Mouse (Mus musculus): ENCODE results near the gene Olfr1221. TPM values are rescaled to one million over a fixed set of nuclear protein-coding genes. Genes with fewer than 3 reads are reported as not detected.

Gene Olfr1221
- total and polyA plus RNA-seq, 3 experiments: not detected

GRCm38 (mm10) chr2:89081487-89081886 is 35.6 kb downstream of the Olfr1221 start:
- H3K4me3 ChIP-seq (ENCODE audit: control insufficient read depth in 1 of 2, insufficient read depth in 1 of 2, low read depth in 2 of 2, low read length in 2 of 2): no peak overlapping the region
- DNase-seq (ENCODE audit: low read depth, low spot score): no peak
- H3K79me2 ChIP-seq (ENCODE audit: control insufficient read depth, insufficient read depth, low read length, poor library complexity): no peaks in the 10 kb centered on the region
- no peaks in the 10 kb centered on the region; a peak in 1 of 4 replicates for H3K4me1 ChIP-seq (ENCODE audit: control insufficient read depth in 1 of 2, insufficient read depth in 2 of 2, low read length in 2 of 2)
- no peak overlapping the region for H3K9ac ChIP-seq (ENCODE audit: control insufficient read depth, low read depth, low read length, poor library complexity, severe bottlenecking)
- TF ChIP-seq GATA1 (IDR thresholded peaks at IDR 0.05; ENCODE audit: low read depth, low read length) (peak; percentile 20; the same call in 1 of the 2 replicates), ELF1 (IDR thresholded peaks at IDR 0.05; ENCODE audit: low read depth, low read length) (no peak), TCF12 (IDR thresholded peaks at IDR 0.05; ENCODE audit: low read depth, low read length) (peak; percentile 73; the same call in 1 of the 2 replicates), EP300 (IDR thresholded peaks at IDR 0.05; ENCODE audit: low read depth in 1 of 2, low read length in 2 of 2) (peak; percentile 54 to 73; a peak in 2 of 4 replicates)
- no peaks in the 10 kb centered on the region for H3K27me3 ChIP-seq (ENCODE audit: control insufficient read depth in 1 of 2, insufficient read depth in 2 of 2, low read length in 2 of 2)
- no peaks in the 10 kb centered on the region; a peak in 1 of 4 replicates for H3K36me3 ChIP-seq (ENCODE audit: control insufficient read depth in 1 of 2, insufficient read depth in 2 of 2, low read length in 2 of 2)
- H3K27ac ChIP-seq (ENCODE audit: control insufficient read depth, low read depth, low read length): no peak overlapping the region
- H3K9me3 ChIP-seq (replicated peaks; ENCODE audit: insufficient read depth, low read length): no peaks in the 10 kb centered on the region

GRCm38 (mm10) chr2:89061087-89061486 is 56.0 kb downstream of the Olfr1221 start, which contains the start of gene Olfr1218:
Gene Olfr1218, minus strand, starts transcription at chr2:89061187.
- H3K36me3 ChIP-seq (ENCODE audit: control insufficient read depth in 1 of 2, insufficient read depth in 2 of 2, low read length in 2 of 2): no peaks in the 10 kb centered on the region
- no peaks in the 10 kb centered on the region for H3K27me3 ChIP-seq (ENCODE audit: control insufficient read depth in 1 of 2, insufficient read depth in 2 of 2, low read length in 2 of 2)
- DNase-seq (ENCODE audit: low read depth, low spot score): no peak
- no peak within 1 kb of the TSS for H3K27ac ChIP-seq (ENCODE audit: control insufficient read depth, low read depth, low read length)
- H3K9me3 ChIP-seq (replicated peaks; ENCODE audit: insufficient read depth, low read length): no peaks in the 10 kb centered on the region
- H3K9ac ChIP-seq (ENCODE audit: control insufficient read depth, low read depth, low read length, poor library complexity, severe bottlenecking): no peak within 1 kb of the TSS
- H3K4me1 ChIP-seq (ENCODE audit: control insufficient read depth in 1 of 2, insufficient read depth in 2 of 2, low read length in 2 of 2): no peaks in the 10 kb centered on the region
- TF ChIP-seq RAD21 (IDR thresholded peaks at IDR 0.05; ENCODE audit: low read depth, low read length) (no peak), TAL1 (IDR thresholded peaks at IDR 0.05; ENCODE audit: low read length) (no peak), USF1 (IDR thresholded peaks at IDR 0.05; ENCODE audit: low read depth, low read length) (no peak), NRF1 (IDR thresholded peaks at IDR 0.05; ENCODE audit: insufficient read depth, low read depth, low read length, poor library complexity, severe bottlenecking) (no peak), SMC3 (IDR thresholded peaks at IDR 0.05; ENCODE audit: low read depth, low read length) (no peak), POLR2AphosphoS2 (IDR thresholded peaks at IDR 0.05; ENCODE audit: low read length) (no peak), POLR2AphosphoS5 (IDR thresholded peaks at IDR 0.05; ENCODE audit: borderline replicate concordance, low read depth, low read length) (no peak)
- H3K4me3 ChIP-seq (ENCODE audit: control insufficient read depth in 1 of 2, insufficient read depth in 1 of 2, low read depth in 2 of 2, low read length in 2 of 2): no peak within 1 kb of the TSS
- H3K79me2 ChIP-seq (ENCODE audit: control insufficient read depth, insufficient read depth, low read length, poor library complexity): no peaks in the 10 kb centered on the region

Other genes starting within 250 kb of the Olfr1221 start
- gene Olfr1208, start 215.0 kb downstream of the Olfr1221 start, total RNA-seq (2012; rRNA removed): not detected in 2 replicates
- not detected for gene Olfr1208, start 215.0 kb downstream of the Olfr1221 start, polyA plus RNA-seq (2012; ENCODE audit: insufficient read depth in 1 of 2, insufficient read length in 2 of 2, low read depth in 1 of 2, low replicate concordance in 2 of 2, missing spikeins in 1 of 2)
- not detected in 2 replicates for gene Olfr1209, start 202.1 kb downstream of the Olfr1221 start, total RNA-seq (2012; rRNA removed)
- gene Olfr1209, start 202.1 kb downstream of the Olfr1221 start, polyA plus RNA-seq (2012; ENCODE audit: insufficient read depth in 1 of 2, insufficient read length in 2 of 2, low read depth in 1 of 2, low replicate concordance in 2 of 2, missing spikeins in 1 of 2): not detected
- gene Olfr1211, start 179.2 kb downstream of the Olfr1221 start, total RNA-seq (2012; rRNA removed): not detected in 2 replicates
- gene Olfr1211, start 179.2 kb downstream of the Olfr1221 start, polyA plus RNA-seq (2012; ENCODE audit: insufficient read depth in 1 of 2, insufficient read length in 2 of 2, low read depth in 1 of 2, low replicate concordance in 2 of 2, missing spikeins in 1 of 2): not detected
- not detected in 2 replicates for gene Olfr1212, start 163.3 kb downstream of the Olfr1221 start, total RNA-seq (2012; rRNA removed)
- not detected for gene Olfr1212, start 163.3 kb downstream of the Olfr1221 start, polyA plus RNA-seq (2012; ENCODE audit: insufficient read depth in 1 of 2, insufficient read length in 2 of 2, low read depth in 1 of 2, low replicate concordance in 2 of 2, missing spikeins in 1 of 2)
- not detected in 2 replicates for gene Gm13762, start 137.0 kb downstream of the Olfr1221 start, total RNA-seq (2012; rRNA removed)
- gene Gm13762, start 137.0 kb downstream of the Olfr1221 start, polyA plus RNA-seq (2012; ENCODE audit: insufficient read depth in 1 of 2, insufficient read length in 2 of 2, low read depth in 1 of 2, low replicate concordance in 2 of 2, missing spikeins in 1 of 2): not detected
- gene Olfr1214, start 124.6 kb downstream of the Olfr1221 start, total RNA-seq (2012; rRNA removed): not detected in 2 replicates
- not detected for gene Olfr1214, start 124.6 kb downstream of the Olfr1221 start, polyA plus RNA-seq (2012; ENCODE audit: insufficient read depth in 1 of 2, insufficient read length in 2 of 2, low read depth in 1 of 2, low replicate concordance in 2 of 2, missing spikeins in 1 of 2)
- not detected in 2 replicates for gene Olfr1215, start 110.3 kb downstream of the Olfr1221 start, total RNA-seq (2012; rRNA removed)
- gene Olfr1215, start 110.3 kb downstream of the Olfr1221 start, polyA plus RNA-seq (2012; ENCODE audit: insufficient read depth in 1 of 2, insufficient read length in 2 of 2, low read depth in 1 of 2, low replicate concordance in 2 of 2, missing spikeins in 1 of 2): not detected
- gene Olfr1216, start 98.9 kb downstream of the Olfr1221 start, total RNA-seq (2012; rRNA removed): not detected in 2 replicates
- gene Olfr1216, start 98.9 kb downstream of the Olfr1221 start, polyA plus RNA-seq (2012; ENCODE audit: insufficient read depth in 1 of 2, insufficient read length in 2 of 2, low read depth in 1 of 2, low replicate concordance in 2 of 2, missing spikeins in 1 of 2): not detected
- gene Olfr1217, start 85.2 kb downstream of the Olfr1221 start, total RNA-seq (2012; rRNA removed): not detected in 2 replicates
- gene Olfr1217, start 85.2 kb downstream of the Olfr1221 start, polyA plus RNA-seq (2012; ENCODE audit: insufficient read depth in 1 of 2, insufficient read length in 2 of 2, low read depth in 1 of 2, low replicate concordance in 2 of 2, missing spikeins in 1 of 2): under 1 TPM in 1 of 2 experiments, not detected in 1; 0.03 TPM
- not detected in 2 replicates for gene Olfr1218, start 56.1 kb downstream of the Olfr1221 start, total RNA-seq (2012; rRNA removed)
- gene Olfr1218, start 56.1 kb downstream of the Olfr1221 start, polyA plus RNA-seq (2012; ENCODE audit: insufficient read depth in 1 of 2, insufficient read length in 2 of 2, low read depth in 1 of 2, low replicate concordance in 2 of 2, missing spikeins in 1 of 2): not detected
- not detected in 2 replicates for gene Olfr1219, start 33.8 kb downstream of the Olfr1221 start, total RNA-seq (2012; rRNA removed)
- gene Olfr1219, start 33.8 kb downstream of the Olfr1221 start, polyA plus RNA-seq (2012; ENCODE audit: insufficient read depth in 1 of 2, insufficient read length in 2 of 2, low read depth in 1 of 2, low replicate concordance in 2 of 2, missing spikeins in 1 of 2): not detected
- not detected in 2 replicates for gene Olfr1220, start 10.4 kb downstream of the Olfr1221 start, total RNA-seq (2012; rRNA removed)
- not detected for gene Olfr1220, start 10.4 kb downstream of the Olfr1221 start, polyA plus RNA-seq (2012; ENCODE audit: insufficient read depth in 1 of 2, insufficient read length in 2 of 2, low read depth in 1 of 2, low replicate concordance in 2 of 2, missing spikeins in 1 of 2)
- gene Olfr1222, start 15.8 kb upstream of the Olfr1221 start, total RNA-seq (2012; rRNA removed): not detected in 2 replicates
- gene Olfr1222, start 15.8 kb upstream of the Olfr1221 start, polyA plus RNA-seq (2012; ENCODE audit: insufficient read depth in 1 of 2, insufficient read length in 2 of 2, low read depth in 1 of 2, low replicate concordance in 2 of 2, missing spikeins in 1 of 2): not detected
- gene Olfr1223, start 34.3 kb upstream of the Olfr1221 start, total RNA-seq (2012; rRNA removed): not detected in 2 replicates
- not detected for gene Olfr1223, start 34.3 kb upstream of the Olfr1221 start, polyA plus RNA-seq (2012; ENCODE audit: insufficient read depth in 1 of 2, insufficient read length in 2 of 2, low read depth in 1 of 2, low replicate concordance in 2 of 2, missing spikeins in 1 of 2)
- not detected in 2 replicates for gene Olfr1224-ps1, start 46.8 kb upstream of the Olfr1221 start, total RNA-seq (2012; rRNA removed)
- not detected for gene Olfr1224-ps1, start 46.8 kb upstream of the Olfr1221 start, polyA plus RNA-seq (2012; ENCODE audit: insufficient read depth in 1 of 2, insufficient read length in 2 of 2, low read depth in 1 of 2, low replicate concordance in 2 of 2, missing spikeins in 1 of 2)
- gene Olfr1225, start 57.4 kb upstream of the Olfr1221 start, total RNA-seq (2012; rRNA removed): not detected in 2 replicates
- gene Olfr1225, start 57.4 kb upstream of the Olfr1221 start, polyA plus RNA-seq (2012; ENCODE audit: insufficient read depth in 1 of 2, insufficient read length in 2 of 2, low read depth in 1 of 2, low replicate concordance in 2 of 2, missing spikeins in 1 of 2): not detected
- gene Olfr1226, start 82.8 kb upstream of the Olfr1221 start, total RNA-seq (2012; rRNA removed): not detected in 2 replicates
- gene Olfr1226, start 82.8 kb upstream of the Olfr1221 start, polyA plus RNA-seq (2012; ENCODE audit: insufficient read depth in 1 of 2, insufficient read length in 2 of 2, low read depth in 1 of 2, low replicate concordance in 2 of 2, missing spikeins in 1 of 2): not detected
- not detected in 2 replicates for gene Olfr1228, start 136.8 kb upstream of the Olfr1221 start, total RNA-seq (2012; rRNA removed)
- not detected for gene Olfr1228, start 136.8 kb upstream of the Olfr1221 start, polyA plus RNA-seq (2012; ENCODE audit: insufficient read depth in 1 of 2, insufficient read length in 2 of 2, low read depth in 1 of 2, low replicate concordance in 2 of 2, missing spikeins in 1 of 2)
- not detected in 2 replicates for gene Olfr1229, start 170.7 kb upstream of the Olfr1221 start, total RNA-seq (2012; rRNA removed)
- gene Olfr1229, start 170.7 kb upstream of the Olfr1221 start, polyA plus RNA-seq (2012; ENCODE audit: insufficient read depth in 1 of 2, insufficient read length in 2 of 2, low read depth in 1 of 2, low replicate concordance in 2 of 2, missing spikeins in 1 of 2): not detected
- gene Olfr1230, start 180.0 kb upstream of the Olfr1221 start, total RNA-seq (2012; rRNA removed): not detected in 2 replicates
- gene Olfr1230, start 180.0 kb upstream of the Olfr1221 start, polyA plus RNA-seq (2012; ENCODE audit: insufficient read depth in 1 of 2, insufficient read length in 2 of 2, low read depth in 1 of 2, low replicate concordance in 2 of 2, missing spikeins in 1 of 2): not detected
- not detected in 2 replicates for gene Olfr1231, start 189.8 kb upstream of the Olfr1221 start, total RNA-seq (2012; rRNA removed)
- gene Olfr1231, start 189.8 kb upstream of the Olfr1221 start, polyA plus RNA-seq (2012; ENCODE audit: insufficient read depth in 1 of 2, insufficient read length in 2 of 2, low read depth in 1 of 2, low replicate concordance in 2 of 2, missing spikeins in 1 of 2): not detected
- not detected in 2 replicates for gene Olfr1232, start 212.4 kb upstream of the Olfr1221 start, total RNA-seq (2012; rRNA removed)
- not detected for gene Olfr1232, start 212.4 kb upstream of the Olfr1221 start, polyA plus RNA-seq (2012; ENCODE audit: insufficient read depth in 1 of 2, insufficient read length in 2 of 2, low read depth in 1 of 2, low replicate concordance in 2 of 2, missing spikeins in 1 of 2)
- not detected in 2 replicates for gene Olfr1233, start 225.1 kb upstream of the Olfr1221 start, total RNA-seq (2012; rRNA removed)
- not detected for gene Olfr1233, start 225.1 kb upstream of the Olfr1221 start, polyA plus RNA-seq (2012; ENCODE audit: insufficient read depth in 1 of 2, insufficient read length in 2 of 2, low read depth in 1 of 2, low replicate concordance in 2 of 2, missing spikeins in 1 of 2)
- gene Olfr1234, start 247.6 kb upstream of the Olfr1221 start, total RNA-seq (2012; rRNA removed): not detected in 2 replicates
- not detected for gene Olfr1234, start 247.6 kb upstream of the Olfr1221 start, polyA plus RNA-seq (2012; ENCODE audit: insufficient read depth in 1 of 2, insufficient read length in 2 of 2, low read depth in 1 of 2, low replicate concordance in 2 of 2, missing spikeins in 1 of 2)

Data from MEL (cell line).